Mouse (Mus musculus) cerebral cortex, adult 2 months (tissue): ENCODE results near the gene Pbx3.

ENCODE experiments used
- WGBS: fragments of 180-500 bp; shearing (Covaris S2); methylation state at CpG from one replicate; pipeline ENCODE4 v1.1.7; 2018; 5-methylcytosine and 5-hydroxymethylcytosine counted together

The Pbx3 gene

GRCm38 (mm10) chr2:34284239-34284638 lies 88.7 kb downstream of the Pbx3 start:
- 83% methylated on average over 2 of the region's 2 CpGs for WGBS

- 79% methylated on average over 3 of the region's 3 CpGs for WGBS
Measured at GRCm38 (mm10) chr2:34280996-34281395, 91.9 kb downstream of the Pbx3 start.

GRCm38 (mm10) chr2:34279726-34280125 lies 93.2 kb downstream of the Pbx3 start:
- 66% methylated on average over 6 of the region's 6 CpGs for WGBS

- 81% methylated on average over 10 of the region's 10 CpGs for WGBS
Measured at GRCm38 (mm10) chr2:34275630-34276193, 97.2 kb downstream of the Pbx3 start.

- WGBS: 77% methylated on average over 4 of the region's 4 CpGs
Measured at GRCm38 (mm10) chr2:34260653-34261076, 112.3 kb downstream of the Pbx3 start.

GRCm38 (mm10) chr2:34258256-34258655 lies 114.7 kb downstream of the Pbx3 start:
- WGBS: 72% methylated on average over 2 of the region's 2 CpGs

GRCm38 (mm10) chr2:34257611-34258010 lies 115.3 kb downstream of the Pbx3 start:
- 87% methylated on average over 2 of the region's 2 CpGs for WGBS

- WGBS: 65% methylated on average over 6 of the region's 6 CpGs
Measured at GRCm38 (mm10) chr2:34256000-34256553, 116.9 kb downstream of the Pbx3 start.

GRCm38 (mm10) chr2:34253627-34254026 lies 119.3 kb downstream of the Pbx3 start:
- WGBS: 71% methylated on average over 1 of the region's 1 CpGs

- WGBS: 62% methylated on average over 1 of the region's 1 CpGs
Measured at GRCm38 (mm10) chr2:34253111-34253510, 119.8 kb downstream of the Pbx3 start.

GRCm38 (mm10) chr2:34252286-34252685 lies 120.7 kb downstream of the Pbx3 start:
- 87% methylated on average over 3 of the region's 3 CpGs for WGBS

GRCm38 (mm10) chr2:34249961-34250658 lies 122.8 kb downstream of the Pbx3 start:
- 10% methylated on average over 18 of the region's 18 CpGs for WGBS

- under 1% methylated on average over 15 of the region's 15 CpGs for WGBS
Measured at GRCm38 (mm10) chr2:34249141-34249960, 123.6 kb downstream of the Pbx3 start.

- 86% methylated on average over 4 of the region's 4 CpGs for WGBS
Measured at GRCm38 (mm10) chr2:34239315-34239858, 133.6 kb downstream of the Pbx3 start.

GRCm38 (mm10) chr2:34235467-34236075 lies 137.4 kb downstream of the Pbx3 start:
- WGBS: 82% methylated on average over 8 of the region's 8 CpGs

GRCm38 (mm10) chr2:34234274-34234673 lies 138.7 kb downstream of the Pbx3 start:
- WGBS: 57% methylated on average over 1 of the region's 1 CpGs

- 82% methylated on average over 5 of the region's 5 CpGs for WGBS
Measured at GRCm38 (mm10) chr2:34233271-34233670, 139.7 kb downstream of the Pbx3 start.

GRCm38 (mm10) chr2:34227688-34228087 lies 145.3 kb downstream of the Pbx3 start:
- WGBS: 77% methylated on average over 4 of the region's 4 CpGs

GRCm38 (mm10) chr2:34225470-34225869 lies 147.5 kb downstream of the Pbx3 start:
- 62% methylated on average over 6 of the region's 6 CpGs for WGBS

- WGBS: 87% methylated on average over 3 of the region's 3 CpGs
Measured at GRCm38 (mm10) chr2:34221477-34221876, 151.5 kb downstream of the Pbx3 start.

- WGBS: 63% methylated on average over 1 of the region's 1 CpGs
Measured at GRCm38 (mm10) chr2:34219150-34219549, 153.8 kb downstream of the Pbx3 start.

- WGBS: 54% methylated on average over 5 of the region's 5 CpGs
Measured at GRCm38 (mm10) chr2:34217596-34217995, 155.3 kb downstream of the Pbx3 start.
